Mouse (Mus musculus): ENCODE measurements around the gene Timm10.

Timm10 gene

DNA sequence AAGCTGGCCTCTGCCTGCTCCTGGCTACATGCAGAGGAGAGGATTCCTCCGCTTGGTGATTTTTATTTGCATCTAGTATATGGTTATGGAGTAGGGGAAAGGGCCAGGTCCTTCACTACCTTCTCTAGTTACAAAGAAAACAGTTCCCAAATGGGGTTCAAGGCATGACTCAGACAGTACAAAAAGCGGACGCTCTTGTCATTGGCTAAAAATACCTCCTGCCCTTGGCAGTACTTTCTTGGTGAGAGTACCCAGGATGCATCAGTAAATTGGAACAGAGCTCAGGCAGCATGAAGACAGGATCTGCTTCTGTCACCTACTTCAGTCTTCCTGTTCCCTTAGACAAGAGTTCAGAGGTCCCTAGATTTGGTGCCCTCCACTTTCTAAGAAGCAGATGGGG lies 6.9 kb upstream of the Timm10 start:
- no peak for DNase-seq (ENCODE audit: low spot score in 2 of 2)

DNA sequence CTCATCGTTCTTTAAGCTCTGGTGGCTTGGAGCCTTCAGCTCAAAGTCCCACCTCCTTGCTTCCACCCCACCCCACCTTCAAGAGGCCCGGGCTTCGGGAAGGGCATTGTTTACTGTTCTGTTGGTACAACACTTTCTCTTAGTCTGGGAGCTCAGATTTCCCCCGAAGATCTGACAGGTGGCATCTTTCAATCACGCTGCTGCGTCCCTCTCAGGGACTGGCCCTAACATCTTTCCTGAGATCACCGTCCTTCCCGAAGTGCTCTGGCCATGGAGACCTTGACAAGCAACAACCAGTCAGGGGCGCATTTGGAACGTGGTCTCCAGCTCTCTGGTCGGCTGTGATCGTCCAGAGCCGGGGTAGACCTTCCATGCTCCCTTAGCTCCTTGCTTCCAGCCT lies 4.2 kb upstream of the Timm10 start, which contains the start of gene Smtnl1:
Gene Smtnl1 (minus strand): TSS at position 101 of the 400 bp plus-strand sequence.
- DNase-seq (ENCODE audit: low spot score in 2 of 2), result no peak

- no peak for DNase-seq (ENCODE audit: low spot score in 2 of 2)
Observed at GRCm38 (mm10) chr2:84823237-84823636, 3.6 kb upstream of the Timm10 start.

DNA sequence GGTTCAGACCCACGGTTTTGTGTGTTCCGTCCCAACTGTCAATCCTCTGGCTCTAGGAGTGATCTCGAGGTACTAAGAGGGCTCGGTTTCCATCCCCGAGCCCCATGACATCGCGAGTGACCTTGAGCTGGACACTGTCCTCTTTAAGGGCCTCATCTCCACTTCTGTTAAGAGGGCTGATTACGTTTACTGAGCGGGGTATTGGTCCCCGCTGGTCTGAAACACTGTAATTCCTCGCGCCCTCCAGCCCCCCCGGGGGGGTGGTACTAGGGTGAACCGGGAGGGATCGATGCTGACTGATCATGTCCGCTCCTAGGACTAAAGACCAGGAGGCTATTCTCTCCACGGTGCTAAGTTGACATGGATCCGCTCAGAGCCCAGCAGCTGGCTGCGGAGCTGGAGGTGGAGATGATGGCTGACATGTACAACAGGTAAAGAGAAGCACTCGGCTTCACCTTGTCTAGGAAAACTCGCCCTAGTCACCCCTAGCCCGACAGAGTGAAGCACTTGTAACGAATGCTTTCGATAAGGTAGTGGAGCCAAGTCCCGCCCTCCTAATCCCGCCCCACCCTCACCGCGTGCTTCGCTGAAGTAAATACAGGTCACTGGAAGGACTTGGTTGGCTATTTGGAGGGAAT lies 605 bp downstream of the Timm10 start:
- DNase-seq (ENCODE audit: low spot score in 2 of 2), result peak in 1 of 2 experiments; percentile 31

- peak; percentile 66 to 71 for DNase-seq (ENCODE audit: low spot score in 2 of 2)
Observed at GRCm38 (mm10) chr2:84831666-84832391, 5.0 kb downstream of the Timm10 start.

DNA sequence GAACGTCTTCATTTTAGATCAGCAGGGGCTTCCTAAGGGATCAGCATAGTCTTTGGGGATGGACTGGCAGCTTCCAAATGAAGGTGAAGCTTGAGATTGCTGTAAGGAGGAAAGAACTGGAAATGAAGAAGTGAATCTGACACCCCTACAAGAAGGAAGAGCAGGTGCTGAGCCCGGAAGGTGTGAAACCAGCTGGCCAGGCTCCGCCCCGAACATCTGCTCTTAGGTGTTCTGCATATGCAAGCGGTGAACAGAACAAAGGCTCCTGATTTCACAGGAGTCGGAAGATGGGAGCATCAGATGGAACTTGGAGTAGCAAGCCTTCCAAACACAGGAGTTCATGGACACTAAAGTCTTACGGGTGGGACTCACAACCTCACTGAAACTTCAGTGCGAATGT lies 10.3 kb downstream of the Timm10 start:
- DNase-seq (ENCODE audit: low spot score in 2 of 2), result no peak

- no peak for DNase-seq (ENCODE audit: low spot score in 2 of 2)
Observed at GRCm38 (mm10) chr2:84837817-84838592, 11.2 kb downstream of the Timm10 start.

DNA sequence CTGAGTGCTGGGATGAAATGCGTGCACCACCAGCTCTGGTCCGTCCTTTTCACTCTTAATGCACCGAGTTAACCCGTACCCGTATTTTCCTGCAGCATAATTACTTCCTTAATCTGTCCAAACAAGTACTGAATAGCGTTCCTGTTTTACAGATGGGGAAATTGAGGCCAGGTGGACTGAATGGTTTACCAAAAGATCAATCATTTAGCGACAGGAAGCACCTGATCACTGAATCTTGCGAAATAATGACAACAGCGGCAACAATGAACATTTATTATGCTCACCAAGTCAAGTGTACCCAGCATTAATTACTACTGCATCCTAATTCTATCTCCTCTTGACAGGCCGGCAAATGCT lies 11.8 kb downstream of the Timm10 start, which contains the start of gene Slc43a1:
Gene Slc43a1 (plus strand): TSS at position 258 of the 357 bp plus-strand sequence.
- no peak for DNase-seq (ENCODE audit: low spot score in 2 of 2)

- DNase-seq (ENCODE audit: low spot score in 2 of 2), result peak; percentile 23 to 54
Observed at GRCm38 (mm10) chr2:84838993-84839980, 12.5 kb downstream of the Timm10 start.

- peak; percentile 34 to 54 for DNase-seq (ENCODE audit: low spot score in 2 of 2)
Observed at GRCm38 (mm10) chr2:84840016-84840747, 13.4 kb downstream of the Timm10 start.

DNA sequence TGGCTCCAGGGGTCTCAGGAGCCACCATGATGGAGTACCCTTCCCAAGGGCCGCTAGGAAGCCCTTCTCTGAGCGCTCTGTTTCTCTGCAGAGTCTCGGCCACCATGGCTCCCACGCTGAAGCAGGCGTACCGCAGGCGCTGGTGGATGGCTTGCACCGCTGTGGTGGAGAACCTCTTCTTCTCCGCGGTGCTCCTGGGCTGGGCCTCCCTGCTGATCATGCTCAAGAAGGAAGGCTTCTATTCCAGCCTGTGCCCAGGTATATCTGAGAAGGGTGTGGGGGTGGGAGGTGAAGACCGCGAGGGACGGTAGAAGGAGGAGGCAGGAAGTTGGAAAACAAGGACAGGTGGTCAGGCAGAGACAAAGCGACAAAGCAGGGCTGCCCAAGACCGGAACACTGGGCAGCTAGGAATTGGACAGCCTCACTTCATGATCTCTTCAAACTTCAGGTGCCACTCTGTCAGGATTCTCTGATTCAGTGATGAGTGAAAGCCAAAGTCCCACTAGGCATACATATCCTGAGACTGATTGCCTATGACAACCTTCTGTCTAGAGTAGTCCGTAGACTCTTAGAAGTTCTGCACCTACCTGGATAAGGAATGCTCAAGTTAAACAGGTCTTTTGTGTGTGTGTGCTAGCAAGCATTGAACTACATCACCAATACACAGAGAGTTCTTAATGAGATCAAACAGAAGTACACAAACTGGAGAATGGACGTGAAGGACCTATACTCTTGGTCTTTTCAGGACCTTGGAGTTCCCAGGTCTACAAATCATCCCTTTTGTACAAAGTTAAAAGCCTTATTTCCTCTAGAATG lies 14.2 kb downstream of the Timm10 start:
- no peak for DNase-seq (ENCODE audit: low spot score in 2 of 2)

- DNase-seq (ENCODE audit: low spot score in 2 of 2), result no peak
Observed at GRCm38 (mm10) chr2:84841905-84842304, 15.1 kb downstream of the Timm10 start.

DNA sequence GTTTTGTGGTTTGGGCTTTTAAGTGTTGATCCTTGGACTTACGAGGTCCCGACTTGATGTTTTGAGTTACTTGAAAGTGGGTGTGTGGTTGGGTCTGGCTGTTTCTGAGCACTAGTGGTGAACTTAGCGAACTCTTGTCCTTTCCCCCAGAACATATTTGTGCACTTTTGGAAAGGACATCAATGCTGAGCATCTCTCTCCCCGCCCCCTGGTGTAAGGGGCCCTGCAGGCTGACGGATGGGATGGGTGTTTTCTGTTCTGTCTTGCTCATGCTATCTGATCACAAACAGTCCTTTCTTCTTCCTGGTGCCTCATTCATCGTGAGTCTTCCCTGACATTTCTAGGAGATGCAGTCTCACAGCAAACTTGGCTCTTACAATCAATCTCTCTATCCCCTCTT lies 16.9 kb downstream of the Timm10 start:
- DNase-seq (ENCODE audit: low spot score in 2 of 2), result no peak

DNA sequence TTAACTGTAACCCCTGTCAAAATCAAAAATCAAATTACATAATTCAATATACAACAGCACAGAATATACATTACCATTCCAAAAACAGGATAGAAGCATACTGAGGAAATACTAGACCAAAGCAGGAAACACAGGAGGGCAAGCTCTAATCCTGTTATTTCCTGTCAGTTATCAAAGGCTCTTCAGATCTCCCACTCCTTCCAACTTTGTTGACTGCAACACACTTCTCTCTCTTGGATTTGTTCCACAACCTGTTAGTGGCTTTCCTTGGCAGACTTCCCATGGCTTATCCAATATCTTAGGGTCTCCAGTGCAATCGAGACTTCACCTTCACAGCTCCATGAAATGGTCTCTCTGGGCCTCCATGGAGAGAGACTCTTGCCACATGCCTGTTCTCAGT lies 18.4 kb downstream of the Timm10 start:
- no peak for DNase-seq (ENCODE audit: low spot score in 2 of 2)

- DNase-seq (ENCODE audit: low spot score in 2 of 2), result no peak
Observed at GRCm38 (mm10) chr2:84850407-84851129, 23.8 kb downstream of the Timm10 start.

- DNase-seq (ENCODE audit: low spot score in 2 of 2), result peak in 1 of 2 experiments; percentile 70
Observed at GRCm38 (mm10) chr2:84851130-84852040, 24.6 kb downstream of the Timm10 start.

GRCm38 (mm10) chr2:84855732-84856131 lies 28.9 kb downstream of the Timm10 start:
- DNase-seq (ENCODE audit: low spot score in 2 of 2), result no peak

DNA sequence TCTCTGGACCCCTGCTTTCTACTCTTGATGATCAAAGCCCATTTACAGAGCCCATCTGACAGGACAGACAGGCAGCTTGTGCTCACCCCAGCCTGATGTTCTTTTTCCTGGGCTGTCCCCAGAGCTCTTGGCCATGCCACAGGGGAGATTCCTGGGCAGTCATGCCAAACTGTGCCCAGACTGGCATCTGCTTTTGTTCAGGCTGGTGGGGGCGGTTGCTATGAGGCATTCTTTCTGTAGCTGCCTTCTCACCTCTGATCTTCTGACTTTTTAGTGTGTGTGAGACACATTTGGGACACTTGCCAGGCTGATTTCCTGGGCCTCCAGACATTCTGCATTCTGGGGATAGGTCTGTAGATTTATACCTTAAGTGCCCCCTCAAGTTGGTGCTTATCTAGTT lies 31.8 kb downstream of the Timm10 start:
- DNase-seq (ENCODE audit: low spot score in 2 of 2), result no peak

Measured in urinary bladder, adult 18-20 months (tissue).